Mouse (Mus musculus) liver, embryonic 11.5 days (tissue): ENCODE results near the gene Sdc1. TPM values are rescaled to one million over a fixed set of nuclear protein-coding genes. Genes with fewer than 3 reads are reported as not detected.

Experiments
- ATAC-seq: fragments of 200-750 bp; cut with Nextera tagmentation; replicated peaks from 2 replicates; pipeline ENCODE4 v1.8.0; 2017; ENCODE audit warnings: moderate number of reproducible peaks, mild to moderate bottlenecking, moderate TSS enrichment, moderate library complexity; ENCODE audit not compliant: low FRiP score
- DNase-seq: peaks from one replicate; pipeline ENCODE4 v3.0.0-alpha.2; 2017; ENCODE audit warnings: low spot score
- H3K27ac ChIP-seq: fragments of 300-500 bp; sonication (generic); 2 replicates; pipeline ENCODE4 v1.5.1; 2014; ENCODE audit warnings: mild to moderate bottlenecking, low read depth, low read length, control low read depth
- H3K27me3 ChIP-seq: fragments of 300-500 bp; sonication (generic); replicated peaks from 2 replicates; pipeline ENCODE4 v1.6.1; 2014; ENCODE audit warnings: low read length, mixed read lengths; ENCODE audit not compliant: control insufficient read depth, insufficient read depth
- H3K36me3 ChIP-seq: fragments of 300-500 bp; sonication (generic); 2 replicates; pipeline ENCODE4 v1.6.1; 2014; ENCODE audit warnings: mild to moderate bottlenecking, low read length, moderate library complexity, mixed read lengths; ENCODE audit not compliant: control insufficient read depth, insufficient read depth
- H3K4me1 ChIP-seq: fragments of 300-500 bp; sonication (generic); replicated peaks from 2 replicates; pipeline ENCODE4 v1.6.1; 2014; ENCODE audit warnings: low read length, mixed read lengths; ENCODE audit not compliant: control insufficient read depth, insufficient read depth
- H3K4me2 ChIP-seq: fragments of 300-500 bp; sonication (generic); 2 replicates; pipeline ENCODE4 v1.6.1; 2014; ENCODE audit warnings: mild to moderate bottlenecking, control low read depth, moderate library complexity
- H3K4me3 ChIP-seq: fragments of 300-500 bp; sonication (generic); 2 replicates; pipeline ENCODE4 v1.5.1; 2014; ENCODE audit warnings: low read depth, low read length, control low read depth
- H3K9ac ChIP-seq: fragments of 300-500 bp; sonication (generic); 2 replicates; pipeline ENCODE4 v1.6.1; 2014; ENCODE audit warnings: low read depth, low read length, control low read depth
- H3K9me3 ChIP-seq: fragments of 300-500 bp; sonication (generic); 2 replicates; pipeline ENCODE4 v1.6.1; 2016; ENCODE audit warnings: low read length, inconsistent platforms, mixed read lengths; ENCODE audit not compliant: control insufficient read depth
- WGBS: fragments of 180-500 bp; shearing (Covaris S2); extraction: QIAGEN DNeasy Blood & Tissue Kit; methylation state at CpG from one replicate; pipeline ENCODE4 v1.1.7; 2014; 5-methylcytosine and 5-hydroxymethylcytosine counted together
- polyA plus RNA-seq: library from polyadenylated mRNA; unstranded; fragments of >200 nt; fragmentation: Nextera tagmentation; extraction: Ambion mirVana; gene quantifications from 2 replicates; pipeline ENCODE4 v1.2.1, GENCODE M21; 2014

Gene Sdc1
- polyA plus RNA-seq, 1 experiment from 2014 or later, result 50.2 TPM

- 47% methylated on average over 3 of the region's 3 CpGs for WGBS
These were observed 5.6 kb downstream of the Sdc1 start for GRCm38 (mm10) chr12:8776741-8777140.

GRCm38 (mm10) chr12:8778106-8778505 is 7.0 kb downstream of the Sdc1 start:
- no peak overlapping the region for H3K4me2 ChIP-seq
- peaks cover 16% of the 10 kb centered on the region for H3K4me1 ChIP-seq
- H3K27me3 ChIP-seq, result no peaks in the 10 kb centered on the region
- no peak overlapping the region for H3K4me3 ChIP-seq
- no peak overlapping the region for H3K27ac ChIP-seq
- WGBS, result 89% methylated on average over 7 of the region's 7 CpGs
- no peak for DNase-seq
- ATAC-seq, result no peak
- H3K36me3 ChIP-seq, result no peaks in the 10 kb centered on the region
- H3K9ac ChIP-seq, result no peak overlapping the region
- no peaks in the 10 kb centered on the region for H3K9me3 ChIP-seq

More at GRCm38 (mm10) chr12:8776741-8777140, 5.6 kb downstream of the Sdc1 start:
- no peaks in the 10 kb centered on the region for H3K9me3 ChIP-seq
- H3K27me3 ChIP-seq, result no peaks in the 10 kb centered on the region
- H3K4me1 ChIP-seq, result peaks cover 19% of the 10 kb centered on the region
- DNase-seq (no peak), ATAC-seq (no peak)
- no peak overlapping the region for H3K9ac ChIP-seq
- H3K4me2 ChIP-seq, result no peak overlapping the region
- H3K4me3 ChIP-seq, result no peak overlapping the region
- no peak overlapping the region for H3K27ac ChIP-seq
- no peaks in the 10 kb centered on the region for H3K36me3 ChIP-seq

GRCm38 (mm10) chr12:8779851-8780250 is 8.7 kb downstream of the Sdc1 start:
- H3K4me2 ChIP-seq, result no peak overlapping the region
- H3K9me3 ChIP-seq, result no peaks in the 10 kb centered on the region
- 74% methylated on average over 4 of the region's 4 CpGs for WGBS
- ATAC-seq, result no peak
- no peaks in the 10 kb centered on the region for H3K27me3 ChIP-seq
- H3K9ac ChIP-seq, result no peak overlapping the region
- H3K27ac ChIP-seq, result no peak overlapping the region
- DNase-seq, result no peak
- H3K4me3 ChIP-seq, result no peak overlapping the region
- H3K4me1 ChIP-seq, result peaks cover 16% of the 10 kb centered on the region
- H3K36me3 ChIP-seq, result no peaks in the 10 kb centered on the region

GRCm38 (mm10) chr12:8781121-8781520 is 10.0 kb downstream of the Sdc1 start:
- DNase-seq, result no peak

GRCm38 (mm10) chr12:8781681-8782378 is 10.7 kb downstream of the Sdc1 start:
- Histone ChIP-seq H3K4me3 (no peak overlapping the region), H3K4me2 (no peak overlapping the region), H3K9ac (no peak overlapping the region), H3K36me3 (no peaks in the 10 kb centered on the region), H3K9me3 (no peaks in the 10 kb centered on the region), H3K27me3 (no peaks in the 10 kb centered on the region), H3K27ac (no peak overlapping the region), H3K4me1 (peaks cover 19% of the 10 kb centered on the region)
- WGBS, result 81% methylated on average over 9 of the region's 9 CpGs
- ATAC-seq (no peak), DNase-seq (no peak)

More at GRCm38 (mm10) chr12:8781121-8781520, 10.0 kb downstream of the Sdc1 start:
- H3K36me3 ChIP-seq, result no peaks in the 10 kb centered on the region
- H3K4me2 ChIP-seq, result no peak overlapping the region
- H3K4me1 ChIP-seq, result peaks cover 22% of the 10 kb centered on the region
- no peaks in the 10 kb centered on the region for H3K27me3 ChIP-seq
- H3K27ac ChIP-seq, result no peak overlapping the region
- no peak overlapping the region for H3K4me3 ChIP-seq
- H3K9me3 ChIP-seq, result no peaks in the 10 kb centered on the region
- no peak for ATAC-seq
- 82% methylated on average over 7 of the region's 7 CpGs for WGBS
- no peak overlapping the region for H3K9ac ChIP-seq

- Histone ChIP-seq H3K36me3 (no peaks in the 10 kb centered on the region), H3K4me1 (peaks cover 19% of the 10 kb centered on the region), H3K27ac (no peak overlapping the region), H3K4me2 (no peak overlapping the region), H3K9ac (no peak overlapping the region), H3K9me3 (no peaks in the 10 kb centered on the region), H3K27me3 (no peaks in the 10 kb centered on the region), H3K4me3 (no peak overlapping the region)
- no peak for ATAC-seq
- WGBS, result 77% methylated on average over 3 of the region's 3 CpGs
- DNase-seq, result no peak
These were observed 11.4 kb downstream of the Sdc1 start for GRCm38 (mm10) chr12:8782565-8782964.

GRCm38 (mm10) chr12:8784189-8784588 is 13.1 kb downstream of the Sdc1 start:
- DNase-seq, result no peak

GRCm38 (mm10) chr12:8786476-8786875 is 15.4 kb downstream of the Sdc1 start:
- Histone ChIP-seq H3K27ac (no peak overlapping the region), H3K27me3 (no peaks in the 10 kb centered on the region), H3K4me1 (peaks cover 14% of the 10 kb centered on the region), H3K9ac (no peak overlapping the region), H3K4me3 (no peak overlapping the region), H3K4me2 (no peak overlapping the region), H3K9me3 (no peaks in the 10 kb centered on the region), H3K36me3 (no peaks in the 10 kb centered on the region)
- WGBS, result 65% methylated on average over 5 of the region's 5 CpGs
- DNase-seq (no peak), ATAC-seq (no peak)

More at GRCm38 (mm10) chr12:8784189-8784588, 13.1 kb downstream of the Sdc1 start:
- 70% methylated on average over 9 of the region's 9 CpGs for WGBS
- no peak for ATAC-seq
- H3K36me3 ChIP-seq, result no peaks in the 10 kb centered on the region
- no peak overlapping the region for H3K9ac ChIP-seq
- no peaks in the 10 kb centered on the region for H3K27me3 ChIP-seq
- H3K9me3 ChIP-seq, result no peaks in the 10 kb centered on the region
- no peak overlapping the region for H3K4me2 ChIP-seq
- H3K4me3 ChIP-seq, result no peak overlapping the region
- H3K27ac ChIP-seq, result no peak overlapping the region
- H3K4me1 ChIP-seq, result peaks cover 19% of the 10 kb centered on the region
